Mouse (Mus musculus) adrenal gland, postnatal 14 days (tissue): ENCODE results near the gene G6pc3. TPM values are rescaled to one million over a fixed set of nuclear protein-coding genes. Genes with fewer than 3 reads are reported as not detected.

ENCODE experiments used
- DNase-seq: peaks from one replicate; pipeline ENCODE4 v3.0.0; 2021; ENCODE audit warnings: mixed read lengths
- total RNA-seq: library from RNA; stranded (reverse); gene quantifications from 2 replicates; pipeline ENCODE4 v1.2.3, GENCODE M21; 2021

Gene G6pc3
- total RNA-seq, 1 experiment from 2014 or later, result 82.8 TPM

- DNase-seq, result no peak
These were observed 3.2 kb upstream of the G6pc3 start for GRCm38 (mm10) chr11:102186235-102186634.

GRCm38 (mm10) chr11:102188980-102189379 is 440 bp upstream of the G6pc3 start:
- DNase-seq, result no peak

DNA sequence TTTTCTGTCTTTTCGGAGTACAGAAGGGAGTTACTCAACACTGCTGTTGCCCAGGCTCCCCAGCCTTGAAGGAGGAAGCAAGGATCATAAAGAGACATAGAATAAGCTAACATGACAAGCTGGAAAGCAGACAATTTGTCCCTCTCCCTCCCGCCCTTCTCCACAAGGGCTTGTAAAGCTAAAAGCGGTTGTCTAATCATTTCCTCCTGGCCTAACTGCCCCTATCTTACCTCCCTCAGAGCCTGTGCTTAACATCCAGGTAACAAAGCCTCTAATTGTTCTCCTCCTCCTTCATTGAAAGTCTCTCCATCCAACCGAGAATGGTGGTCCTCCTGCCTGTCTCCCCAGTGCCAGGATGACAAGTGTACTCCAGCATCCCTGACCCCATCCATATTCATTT is 1.4 kb downstream of the G6pc3 start:
- DNase-seq, result no peak

DNA sequence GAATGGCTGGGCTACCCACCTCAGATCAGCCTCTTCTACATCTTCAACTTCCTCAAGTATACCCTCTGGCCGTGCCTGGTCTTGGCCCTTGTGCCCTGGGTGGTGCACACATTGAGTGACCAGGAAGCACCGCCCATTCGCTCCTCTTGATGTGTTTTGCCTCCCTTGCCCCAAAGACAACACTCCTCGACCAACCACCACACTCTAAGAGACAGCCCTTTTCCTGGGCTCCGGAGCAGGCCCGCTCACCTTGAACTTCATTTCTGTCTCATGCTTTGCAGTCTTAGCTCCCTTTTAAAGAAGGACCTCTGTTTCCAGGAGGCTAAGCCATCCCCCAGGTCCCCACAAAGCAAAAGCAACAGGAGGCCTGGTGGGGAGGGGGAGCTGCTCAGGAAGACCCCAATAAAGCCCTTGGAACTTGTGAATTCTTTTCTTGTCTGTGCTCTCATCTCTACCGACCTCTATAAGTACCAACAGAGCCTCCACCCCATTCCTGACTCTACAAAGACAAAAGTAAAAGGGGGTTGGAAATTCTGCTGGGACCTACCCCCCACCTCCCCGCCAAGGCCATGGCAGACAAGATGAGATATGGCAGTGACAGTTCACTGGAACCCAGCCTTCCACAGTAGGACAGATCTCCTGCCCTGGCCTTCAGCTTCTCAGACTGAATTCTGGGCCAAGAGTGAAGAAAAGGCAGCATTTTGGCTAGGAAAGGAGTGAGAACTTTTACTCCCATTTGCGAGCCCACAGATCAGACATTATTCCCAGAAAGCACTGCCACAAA is 4.4 kb downstream of the G6pc3 start:
- DNase-seq, result peak; percentile 86

DNA sequence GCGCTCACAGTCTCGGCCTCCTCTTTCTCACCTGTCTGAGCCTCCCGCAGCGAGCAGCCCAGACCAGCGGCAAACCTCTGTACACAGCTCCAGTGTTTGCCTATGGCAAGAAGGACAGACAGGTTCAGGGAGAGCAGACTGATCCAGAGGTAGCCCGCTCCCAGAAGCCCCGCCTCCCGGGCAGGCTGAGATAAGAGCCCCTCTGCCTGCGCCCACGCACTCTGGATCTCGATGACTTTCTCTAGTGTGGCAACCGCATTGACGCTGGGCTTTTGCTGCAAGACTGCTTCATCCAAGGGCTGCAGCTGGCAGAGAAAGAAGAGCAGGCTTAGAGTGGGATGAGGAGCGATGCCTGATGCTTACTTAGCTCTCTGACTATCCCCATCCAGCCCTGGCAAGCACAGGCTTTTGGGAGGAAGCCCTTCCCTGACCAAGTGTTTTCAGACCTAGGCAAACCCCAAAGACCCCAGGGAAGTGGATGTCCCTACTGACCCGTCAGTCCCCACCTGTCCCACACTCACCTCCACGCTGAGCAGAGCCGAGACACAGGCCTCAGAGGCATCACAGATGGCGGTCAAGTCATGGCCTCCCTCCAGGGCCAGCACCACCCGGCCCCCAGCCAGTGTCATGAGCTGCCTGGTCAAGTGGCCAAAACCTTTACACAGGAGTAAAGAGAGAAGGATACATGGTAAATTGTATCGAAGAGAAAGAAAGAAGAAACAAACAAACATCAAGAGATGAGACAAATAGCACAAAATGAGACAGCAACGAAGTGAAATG is 6.8 kb downstream of the G6pc3 start:
- no peak for DNase-seq

DNA sequence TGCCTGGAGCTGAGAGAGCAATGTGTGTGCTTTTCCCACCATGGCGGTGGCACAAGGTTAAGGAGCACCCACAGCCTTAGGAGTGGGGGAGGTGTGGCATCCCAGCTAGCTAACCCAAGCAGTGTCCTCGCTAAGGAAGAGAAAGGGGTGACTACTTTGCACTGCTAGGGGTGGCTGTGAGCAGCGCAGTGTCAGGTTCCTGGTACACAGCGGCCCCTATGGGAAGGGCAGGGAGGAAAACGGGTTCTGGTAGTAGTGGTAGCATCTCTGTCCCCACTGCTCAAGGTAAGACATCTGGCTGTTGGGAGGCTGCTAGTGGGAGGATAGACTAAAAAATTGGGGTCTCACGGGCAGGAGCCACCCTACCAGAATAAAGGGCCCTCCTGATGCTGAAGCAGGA is 8.8 kb downstream of the G6pc3 start:
- DNase-seq, result no peak

GRCm38 (mm10) chr11:102199856-102200255 is 10.4 kb downstream of the G6pc3 start:
- DNase-seq, result no peak

- DNase-seq, result no peak
These were observed 12.0 kb downstream of the G6pc3 start for GRCm38 (mm10) chr11:102201408-102201821.

DNA sequence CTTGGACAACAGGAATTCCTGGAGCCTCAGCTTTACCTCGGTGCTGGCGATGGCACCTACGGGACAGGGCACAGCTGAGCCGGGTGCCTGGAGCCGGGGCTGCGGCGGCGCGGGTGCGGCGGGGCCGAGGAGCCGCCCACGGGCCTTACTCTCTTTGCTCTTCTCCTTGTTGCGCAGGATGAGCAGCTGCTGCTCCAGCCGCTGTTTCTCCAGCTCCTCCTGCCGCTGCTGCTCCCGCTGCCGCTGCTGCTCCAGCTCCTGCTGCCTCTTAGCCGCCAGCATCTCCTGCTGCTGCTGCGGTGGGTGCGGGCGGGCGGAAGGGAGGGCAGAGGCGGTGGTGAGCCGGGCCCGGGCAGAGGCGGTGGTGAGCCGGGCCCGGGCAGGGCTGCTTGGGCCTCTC is 17.1 kb downstream of the G6pc3 start:
- no peak for DNase-seq

DNA sequence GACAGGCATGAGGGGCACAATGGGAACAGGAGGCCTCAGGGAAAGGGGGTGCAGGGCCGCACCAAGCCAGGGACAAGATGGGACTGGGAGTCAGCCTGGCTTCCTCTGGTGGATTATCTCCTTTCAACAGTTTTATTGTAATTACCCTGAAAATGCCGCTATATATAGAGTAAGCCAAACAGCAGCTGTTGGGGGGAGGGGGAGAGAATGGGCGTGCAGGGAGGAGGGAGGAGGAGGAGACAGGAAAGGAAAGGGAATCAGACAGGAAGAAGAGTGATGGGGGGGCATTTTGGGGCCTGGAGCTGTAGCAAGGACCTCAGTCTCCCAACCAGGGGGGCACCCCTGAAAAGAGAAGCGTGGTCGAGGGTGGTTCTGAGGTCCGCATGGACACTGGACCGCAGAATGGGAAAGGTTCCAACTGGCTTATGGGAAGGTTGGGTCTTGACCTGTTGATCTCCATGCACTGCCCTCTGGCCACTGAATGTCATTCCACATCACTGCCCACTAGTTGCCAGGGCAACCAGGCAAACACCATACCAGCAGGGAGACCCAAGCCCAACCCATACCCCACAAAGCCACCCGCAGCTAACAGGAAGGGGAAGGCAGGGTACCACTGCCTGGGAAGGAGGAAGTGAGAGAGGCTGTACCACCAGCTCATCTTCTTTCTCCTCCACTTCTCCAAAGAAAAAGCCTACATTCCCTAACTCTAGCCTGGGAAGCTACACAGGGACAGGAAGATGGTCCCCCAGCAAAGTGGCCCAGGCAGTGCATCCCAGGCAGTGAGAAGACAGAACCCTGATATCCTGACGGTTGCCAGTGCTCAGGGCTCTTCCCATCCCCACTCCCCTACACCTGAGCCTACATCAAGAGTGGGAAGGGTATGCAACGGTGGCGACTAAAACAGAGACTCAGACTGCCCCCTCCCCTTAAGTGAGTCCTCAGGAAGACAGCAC is 18.7 kb downstream of the G6pc3 start:
- DNase-seq, result no peak

- DNase-seq, result no peak
These were observed 19.4 kb downstream of the G6pc3 start for GRCm38 (mm10) chr11:102208846-102209245.

DNA sequence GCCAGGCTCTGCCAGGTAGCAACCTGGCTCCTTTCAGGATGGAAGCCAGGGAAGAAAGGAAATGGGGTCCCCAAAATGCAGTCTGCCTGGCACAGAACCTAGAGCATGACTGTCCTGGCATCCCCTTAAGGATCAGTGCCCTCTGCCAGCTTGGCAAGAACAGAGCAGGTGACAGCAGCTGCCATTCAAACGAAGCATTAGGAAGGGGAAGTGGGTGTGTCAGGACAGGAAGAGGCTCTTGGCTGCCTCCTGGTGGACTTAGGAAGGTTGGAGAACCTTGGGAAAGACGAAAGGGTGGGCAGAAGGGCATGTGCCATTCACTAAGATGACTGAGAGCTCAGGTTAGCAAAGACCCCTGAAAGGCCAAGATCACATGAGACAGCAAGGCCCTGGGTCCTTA is 20.3 kb downstream of the G6pc3 start:
- DNase-seq, result peak; percentile 51

GRCm38 (mm10) chr11:102210185-102210584 is 20.8 kb downstream of the G6pc3 start:
- DNase-seq, result no peak

DNA sequence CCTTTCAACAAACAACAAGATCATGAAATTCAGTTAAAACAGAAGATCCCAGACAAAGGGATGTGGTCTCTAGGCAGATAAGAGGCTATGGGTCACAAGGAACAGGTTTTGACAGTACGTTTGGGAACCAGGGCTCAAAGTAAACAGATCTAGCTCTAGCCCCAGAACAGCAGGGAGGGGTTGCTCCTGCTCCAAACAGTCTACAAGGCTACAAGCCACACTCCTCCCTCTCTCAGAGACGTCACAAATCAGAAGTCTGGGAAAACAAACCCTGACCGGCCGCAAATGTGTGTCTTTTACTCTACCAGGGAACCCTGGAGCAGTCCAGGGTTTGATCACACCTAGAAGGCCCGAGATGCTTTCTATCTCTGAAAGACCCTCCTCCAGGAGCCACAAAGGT is 21.6 kb downstream of the G6pc3 start:
- DNase-seq, result no peak

GRCm38 (mm10) chr11:102211936-102212341 is 22.5 kb downstream of the G6pc3 start:
- DNase-seq, result peak; percentile 44

GRCm38 (mm10) chr11:102214430-102215156 is 25.2 kb downstream of the G6pc3 start:
- no peak for DNase-seq

DNA sequence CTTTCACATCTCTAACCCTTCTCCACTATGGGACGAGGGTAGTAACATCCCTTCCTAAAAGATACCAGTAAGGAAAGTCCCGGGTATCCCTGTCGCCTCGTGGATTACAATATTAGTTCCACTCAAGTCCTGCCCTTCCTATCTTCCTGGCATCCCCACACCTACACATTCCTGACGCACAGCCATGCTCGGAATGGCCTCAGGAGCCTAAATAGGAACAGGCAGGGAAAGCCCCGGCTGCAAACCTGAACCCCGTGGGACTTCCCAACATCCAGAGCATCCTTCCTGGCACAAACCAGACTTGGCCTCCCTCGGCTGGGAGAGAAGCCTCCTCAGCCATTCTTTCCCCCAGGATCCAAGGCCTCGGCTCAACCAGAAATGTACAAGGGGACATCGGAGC is 26.1 kb downstream of the G6pc3 start:
- no peak for DNase-seq

- peak; percentile 80 for DNase-seq
These were observed 26.9 kb downstream of the G6pc3 start for GRCm38 (mm10) chr11:102216056-102216885.

DNA sequence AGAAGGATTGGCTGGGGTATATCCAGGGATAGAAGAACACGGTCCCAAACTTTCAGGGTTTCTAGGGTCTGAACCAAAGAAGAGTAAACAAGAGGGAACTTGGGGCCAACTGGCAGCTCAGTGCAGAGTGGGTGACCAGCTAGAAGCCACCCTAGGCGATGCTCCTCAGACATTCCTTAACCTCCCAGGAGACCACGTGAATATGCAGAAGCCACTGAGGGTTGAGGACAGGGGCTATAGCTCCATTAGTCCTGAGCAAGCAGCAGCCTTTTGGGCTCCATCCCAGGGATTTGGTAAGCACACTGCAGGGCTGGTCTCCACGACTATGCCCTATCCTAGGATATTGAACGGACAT is 27.4 kb downstream of the G6pc3 start:
- DNase-seq, result no peak

- DNase-seq, result no peak
These were observed 28.0 kb downstream of the G6pc3 start for GRCm38 (mm10) chr11:102217396-102217795.

- DNase-seq, result no peak
These were observed 28.5 kb downstream of the G6pc3 start for GRCm38 (mm10) chr11:102217876-102218430.
